Mouse (Mus musculus): Measurements from ENCODE around the gene Nacc2. TPM values are rescaled to one million over a fixed set of nuclear protein-coding genes. Genes with fewer than 3 reads are reported as not detected.

Nacc2 gene
- total RNA-seq, 2 experiments from 2014 or later: 42.8 to 46.3 TPM

GRCm38 (mm10) chr2:26099851-26100250 is 23.2 kb downstream of the Nacc2 start:
- no peak for DNase-seq (ENCODE audit: low spot score in 2 of 2)

- no peak for DNase-seq (ENCODE audit: low spot score in 2 of 2)
These were observed 23.8 kb downstream of the Nacc2 start for GRCm38 (mm10) chr2:26099260-26099659.

- DNase-seq (ENCODE audit: low spot score in 2 of 2): no peak
These were observed 29.1 kb downstream of the Nacc2 start for GRCm38 (mm10) chr2:26093897-26094296.

- peak; percentile 62 to 73 for DNase-seq (ENCODE audit: low spot score in 2 of 2)
These were observed 31.1 kb downstream of the Nacc2 start for GRCm38 (mm10) chr2:26091771-26092393.

GRCm38 (mm10) chr2:26090876-26091770 is 31.9 kb downstream of the Nacc2 start:
- peak; percentile 46 to 52 for DNase-seq (ENCODE audit: low spot score in 2 of 2)

- no peak for DNase-seq (ENCODE audit: low spot score in 2 of 2)
These were observed 34.0 kb downstream of the Nacc2 start for GRCm38 (mm10) chr2:26089005-26089404.

- DNase-seq (ENCODE audit: low spot score in 2 of 2): no peak
These were observed 36.0 kb downstream of the Nacc2 start for GRCm38 (mm10) chr2:26086926-26087600.

- DNase-seq (ENCODE audit: low spot score in 2 of 2): no peak
These were observed 36.5 kb downstream of the Nacc2 start for GRCm38 (mm10) chr2:26086505-26086904.

- no peak for DNase-seq (ENCODE audit: low spot score in 2 of 2)
These were observed 40.1 kb downstream of the Nacc2 start for GRCm38 (mm10) chr2:26082883-26083282.

- DNase-seq (ENCODE audit: low spot score in 2 of 2): no peak
These were observed 42.2 kb downstream of the Nacc2 start for GRCm38 (mm10) chr2:26080830-26081229.

- no peak for DNase-seq (ENCODE audit: low spot score in 2 of 2)
These were observed 43.6 kb downstream of the Nacc2 start for GRCm38 (mm10) chr2:26079409-26079808.

- no peak for DNase-seq (ENCODE audit: low spot score in 2 of 2)
These were observed 46.0 kb downstream of the Nacc2 start for GRCm38 (mm10) chr2:26077068-26077467.

- DNase-seq (ENCODE audit: low spot score in 2 of 2): no peak
These were observed 46.9 kb downstream of the Nacc2 start for GRCm38 (mm10) chr2:26076121-26076520.

- no peak for DNase-seq (ENCODE audit: low spot score in 2 of 2)
These were observed 48.5 kb downstream of the Nacc2 start for GRCm38 (mm10) chr2:26074551-26074950.

GRCm38 (mm10) chr2:26068592-26068991 is 54.4 kb downstream of the Nacc2 start:
- DNase-seq (ENCODE audit: low spot score in 2 of 2): no peak

GRCm38 (mm10) chr2:26068175-26068574 is 54.8 kb downstream of the Nacc2 start:
- DNase-seq (ENCODE audit: low spot score in 2 of 2): no peak

- peak in 1 of 2 experiments; percentile 54 for DNase-seq (ENCODE audit: low spot score in 2 of 2)
These were observed 56.5 kb downstream of the Nacc2 start for GRCm38 (mm10) chr2:26066527-26066926.

GRCm38 (mm10) chr2:26062742-26063427 is 60.1 kb downstream of the Nacc2 start:
- DNase-seq (ENCODE audit: low spot score in 2 of 2): no peak

- no peak for DNase-seq (ENCODE audit: low spot score in 2 of 2)
These were observed 60.8 kb downstream of the Nacc2 start for GRCm38 (mm10) chr2:26062241-26062640.

GRCm38 (mm10) chr2:26061018-26061666 is 61.9 kb downstream of the Nacc2 start:
- DNase-seq (ENCODE audit: low spot score in 2 of 2): no peak

GRCm38 (mm10) chr2:26057053-26057452 is 66.0 kb downstream of the Nacc2 start:
- no peak for DNase-seq (ENCODE audit: low spot score in 2 of 2)

Data from layer of hippocampus, postnatal 10 days (tissue).